In genomic region chr17:29415761-29416662, GRCm38 (mm10) we compare ENCODE assay signal across 9 mouse cellular contexts. TPM values are rescaled to one million over a fixed set of nuclear protein-coding genes. Genes with fewer than 3 reads are reported as not detected.
DNase-seq lines count a peak whose midpoint lies in the region; ATAC-seq and TF ChIP-seq lines count a peak whose summit lies in the region.
"Had no signal": no experiment of that assay in that cellular context is flagged by ENCODE, and none has a peak within 500 bp of the region (broad histone marks: within the 10 kb centered on the region; RNA-seq: fewer than 3 reads in every experiment).

No protein-coding gene starts in this region.

- intact Hi-C loops in gastrocnemius, postnatal 36 days (cut with DNase I) = loop anchor here (5.0 kb wide), 1 partner anchor 41 kb away; no protein-coding TSS in a partner anchor

- H3K9me3 ChIP-seq in intestine, embryonic 14.5 days (ENCODE audit: control insufficient read depth, low read length) = no peaks in the 10 kb centered on the region
- H3K9me3 ChIP-seq in stomach, postnatal 0 days (ENCODE audit: control insufficient read depth, low read length) = no peaks in the 10 kb centered on the region

- H3K36me3 ChIP-seq in intestine, embryonic 14.5 days (ENCODE audit: control insufficient read depth, insufficient read depth, low read length) = no peaks in the 10 kb centered on the region
- no peaks in the 10 kb centered on the region for H3K36me3 ChIP-seq in stomach, postnatal 0 days (ENCODE audit: control insufficient read depth, insufficient read depth, low read length)

- peak overlapping the region; percentile 19; the same call in 1 of the 2 replicates for H3K4me3 ChIP-seq in intestine, embryonic 14.5 days (ENCODE audit: low read depth, low read length)
- H3K4me3 ChIP-seq in stomach, postnatal 0 days (ENCODE audit: low read depth, low read length) = peak overlapping the region; percentile 13; the same call in 1 of the 2 replicates

- WGBS in intestine, embryonic 14.5 days = 14% methylated on average over 31 of the region's 31 CpGs
- WGBS in stomach, postnatal 0 days = 14% methylated on average over 31 of the region's 31 CpGs

- peaks cover 11% of the 10 kb centered on the region for H3K4me1 ChIP-seq in intestine, embryonic 14.5 days (replicated peaks; ENCODE audit: control insufficient read depth, insufficient read depth, low read length)
- H3K4me1 ChIP-seq in stomach, postnatal 0 days (replicated peaks; ENCODE audit: control insufficient read depth, insufficient read depth) = peaks cover 2% of the 10 kb centered on the region; the same call in 1 of the 2 replicates

- peak overlapping the region; percentile 52; the same call in 1 of the 2 replicates for H3K27ac ChIP-seq in intestine, embryonic 14.5 days (ENCODE audit: low read depth)
- peak overlapping the region; percentile 40 for H3K27ac ChIP-seq in stomach, postnatal 0 days (replicated peaks)
- H3K27ac ChIP-seq: macrophage had no signal

- peak overlapping the region; percentile 48 for H3K4me2 ChIP-seq in intestine, embryonic 14.5 days (ENCODE audit: low read length)
- peak overlapping the region; percentile 53 for H3K4me2 ChIP-seq in stomach, postnatal 0 days (replicated peaks; ENCODE audit: low read depth)

- no peaks in the 10 kb centered on the region for H3K27me3 ChIP-seq in intestine, embryonic 14.5 days (replicated peaks; ENCODE audit: control insufficient read depth, insufficient read depth, low read length)
- H3K27me3 ChIP-seq in stomach, postnatal 0 days (ENCODE audit: control insufficient read depth, insufficient read depth, low read length) = no peaks in the 10 kb centered on the region

- no peak for TF ChIP-seq CTCF in brain, embryonic 14.5 days (IDR thresholded peaks at IDR 0.05; ENCODE audit: borderline replicate concordance, extremely low read depth, insufficient read depth, insufficient read length)
- TF ChIP-seq CTCF in stomach, postnatal 0 days (IDR thresholded peaks at IDR 0.05; ENCODE audit: low read depth) = no peak

- ATAC-seq in intestine, embryonic 14.5 days (replicated peaks; ENCODE audit: low FRiP score, low TSS enrichment, low read depth) = peak; percentile 75
- ATAC-seq in megakaryocyte, adult 5-6 weeks (ENCODE audit: poor library complexity, severe bottlenecking) = peak; percentile 59; the same call in 1 of the 2 replicates
- ATAC-seq in stomach, postnatal 0 days (ENCODE audit: low FRiP score, low TSS enrichment) = peak; percentile 61; the same call in 1 of the 2 replicates
- ATAC-seq in CD4-positive, CD25-positive, alpha-beta regulatory T cell, adult 4 months = no peak

- H3K9ac ChIP-seq in intestine, embryonic 14.5 days (ENCODE audit: low read length) = peak overlapping the region; percentile 38
- peak overlapping the region; percentile 54 for H3K9ac ChIP-seq in stomach, postnatal 0 days (ENCODE audit: low read length)

- DNase-seq in B cell, adult 2 months = peak; percentile 21
- DNase-seq in brain, embryonic 14.5 days (ENCODE audit: low read depth) = peak; percentile 60
- peak; percentile 45 to 66 for DNase-seq in gastrocnemius, postnatal 36 days
- peak; percentile 71 for DNase-seq in intestine, embryonic 14.5 days (ENCODE audit: low spot score)
- peak; percentile 56 for DNase-seq in stomach, postnatal 0 days (ENCODE audit: low spot score)
- DNase-seq in thymus, postnatal 10 days (ENCODE audit: low spot score in 2 of 2) = no peak

- no peak for TF ChIP-seq EP300 in stomach, postnatal 0 days (optimal IDR thresholded peaks at IDR 0.05)

- no peak for TF ChIP-seq POLR2A in brain, embryonic 14.5 days (IDR thresholded peaks at IDR 0.05; ENCODE audit: borderline replicate concordance, extremely low read depth, insufficient read depth, insufficient read length, poor library complexity, severe bottlenecking)

RNA-seq across cellular contexts. Expression of gene Fgd2, which starts 55.3 kb away (rescaled TPM):
- 6.1 and 6.4 TPM in 2 replicates for polyA plus RNA-seq in brain, embryonic 14.5 days (2012; rRNA removed)
- 1 to 10 TPM in 1 of 2 experiments, under 1 TPM in 1; 0.79 to 1.2 TPM for total RNA-seq in gastrocnemius, postnatal 36 days (2021)
- polyA plus RNA-seq in intestine, embryonic 14.5 days (2014; fragmentation: Nextera tagmentation; extraction: Ambion mirVana) = 13.9 and 15.4 TPM in 2 replicates
- 44.8 and 47.7 TPM in 2 replicates for total RNA-seq in megakaryocyte, adult 5-6 weeks (2015)
- total RNA-seq in megakaryocyte, adult 5-6 weeks (2017) = 45.5 and 48.0 TPM in 2 replicates
- polyA plus RNA-seq in stomach, postnatal 0 days (2015; fragmentation: Nextera tagmentation; extraction: Ambion mirVana) = 5.9 and 8.2 TPM in 2 replicates
- polyA plus RNA-seq in CD4-positive, CD25-positive, alpha-beta regulatory T cell, adult 4 months (2017; shearing (Covaris generic)) = 1 to 10 TPM in 1 of 2 experiments, under 1 TPM in 1; 0.65 to 9.4 TPM

Comparison
In these comparisons a context has a peak if more than half of its experiments do, and no peak if none do; other contexts are left out.
1. DNase-seq: peak in B cell, adult 2 months (2 of 2), brain, embryonic 14.5 days (single experiment), gastrocnemius, postnatal 36 days (2 of 2), intestine, embryonic 14.5 days (single experiment) and stomach, postnatal 0 days (single experiment); none in thymus, postnatal 10 days (0 of 2).